Mouse (Mus musculus) CH12F3 (cell line): Measurements from ENCODE around the gene Tap1.
"Not testable (repeated sequence)": the region's sequence is repeated elsewhere in the genome, so short reads cannot be mapped to it uniquely, and the experiment has no call there.

Source experiments
- in situ Hi-C: fragments of 300-500 bp; cut with MboI; formaldehyde crosslinking; loops from 2 replicates; pipeline ENCODE4 v1.14.3; 2020; ENCODE audit warnings: low sequenced_read_pairs

Gene Tap1

GRCm38 (mm10) chr17:34187261-34187916 lies at the start of gene Tap1, which contains the start of gene Psmb9:
Gene Tap1 (plus strand): TSS chr17:34187553.
Gene Psmb9 (minus strand): TSS chr17:34187764.
- in situ Hi-C loops: no loop called here

GRCm38 (mm10) chr17:34137601-34138000 lies 49.8 kb upstream of the Tap1 start:
- in situ Hi-C loops: no loop called here

GRCm38 (mm10) chr17:34138655-34139054 lies 48.7 kb upstream of the Tap1 start:
- in situ Hi-C loops: no loop called here

GRCm38 (mm10) chr17:34139416-34139815 lies 47.9 kb upstream of the Tap1 start:
- in situ Hi-C loops: no loop called here

GRCm38 (mm10) chr17:34140240-34140639 lies 47.1 kb upstream of the Tap1 start:
- in situ Hi-C loops: no loop called here

- in situ Hi-C loops: no loop called here
These were observed 45.9 kb upstream of the Tap1 start for GRCm38 (mm10) chr17:34141448-34141847.

GRCm38 (mm10) chr17:34142456-34143010 lies 44.8 kb upstream of the Tap1 start:
- in situ Hi-C loops: no loop called here

GRCm38 (mm10) chr17:34143033-34143432 lies 44.3 kb upstream of the Tap1 start, which contains the start of gene H2-DMb2:
Gene H2-DMb2 (plus strand): TSS chr17:34143307.
- in situ Hi-C loops: no loop called here

- in situ Hi-C loops: no loop called here
These were observed 43.9 kb upstream of the Tap1 start for GRCm38 (mm10) chr17:34143461-34143860.

- in situ Hi-C loops: not testable (repeated sequence)
These were observed 43.1 kb upstream of the Tap1 start for GRCm38 (mm10) chr17:34144221-34144620.

- in situ Hi-C loops: no loop called here
These were observed 42.4 kb upstream of the Tap1 start for GRCm38 (mm10) chr17:34144960-34145371.

- in situ Hi-C loops: no loop called here
These were observed 34.4 kb upstream of the Tap1 start, which contains the start of gene H2-DMb1 for GRCm38 (mm10) chr17:34152923-34153322. Gene H2-DMb1 (plus strand): TSS chr17:34153072.

GRCm38 (mm10) chr17:34155534-34155933 lies 31.8 kb upstream of the Tap1 start:
- in situ Hi-C loops: no loop called here

GRCm38 (mm10) chr17:34164202-34164895 lies 23.0 kb upstream of the Tap1 start:
- in situ Hi-C loops: no loop called here

GRCm38 (mm10) chr17:34165033-34165730 lies 22.2 kb upstream of the Tap1 start:
- in situ Hi-C loops: loop anchor here (5.0 kb wide), 2 partner anchors 33 to 83 kb away; no protein-coding TSS in a partner anchor

- in situ Hi-C loops: loop anchor here (5.0 kb wide), 2 partner anchors 37 to 87 kb away; no protein-coding TSS in a partner anchor
These were observed 18.1 kb upstream of the Tap1 start for GRCm38 (mm10) chr17:34169279-34169678.

GRCm38 (mm10) chr17:34170487-34170876 lies 16.9 kb upstream of the Tap1 start:
- in situ Hi-C loops: no loop called here

- in situ Hi-C loops: no loop called here
These were observed 16.4 kb upstream of the Tap1 start for GRCm38 (mm10) chr17:34170877-34171498.

- in situ Hi-C loops: no loop called here
These were observed 14.8 kb upstream of the Tap1 start for GRCm38 (mm10) chr17:34172528-34172927.

- in situ Hi-C loops: no loop called here
These were observed 13.3 kb upstream of the Tap1 start for GRCm38 (mm10) chr17:34174075-34174474.

- in situ Hi-C loops: no loop called here
These were observed 10.2 kb upstream of the Tap1 start for GRCm38 (mm10) chr17:34177179-34177578.
